ENCODE assay signal across 27 mouse cellular contexts in genomic region chr13:84753751-84754500, GRCm38 (mm10).
A peak's percentile ranks its signal among the peaks of the same experiment; 100 is the strongest.
DNase-seq lines count a peak whose midpoint lies in the region; ATAC-seq and TF ChIP-seq lines count a peak whose summit lies in the region.
"Had no signal": no experiment of that assay in that cellular context is flagged by ENCODE, and none has a peak within 500 bp of the region (broad histone marks: within the 10 kb centered on the region; RNA-seq: fewer than 3 reads in every experiment).

No protein-coding gene starts in this region.

- no peak for TF ChIP-seq CTCF in left cerebral cortex, adult 2 months (IDR thresholded peaks at IDR 0.05)
- no peak for TF ChIP-seq CTCF in cortical plate, adult 2 months (IDR thresholded peaks at IDR 0.05; ENCODE audit: extremely low read depth, insufficient read depth, low read length)
- TF ChIP-seq CTCF in olfactory bulb, adult 2 months (IDR thresholded peaks at IDR 0.05; ENCODE audit: insufficient read depth, low read depth, low read length): no peak

- no peak for DNase-seq in left cerebral cortex, adult 2 months (ENCODE audit: extremely low spot score in 1 of 2, low spot score in 2 of 2)
- DNase-seq in left cerebral cortex, postnatal 10 days (ENCODE audit: extremely low spot score in 1 of 2, low spot score in 2 of 2): no peak
- DNase-seq: adrenal gland, postnatal 36 days; cerebellum, adult 11 months; gastrocnemius, postnatal 25 days; heart, adult 11 months; kidney, adult 9 months; kidney, postnatal 10 days; liver, postnatal 0 days; lung, postnatal 36 days had no signal

- H3K27me3 ChIP-seq in forebrain, embryonic 13.5 days: no peaks in the 10 kb centered on the region
- H3K27me3 ChIP-seq in intestine, embryonic 15.5 days (replicated peaks): no peaks in the 10 kb centered on the region
- H3K27me3 ChIP-seq: embryonic facial prominence, embryonic 15.5 days; heart, embryonic 15.5 days; limb, embryonic 13.5 days; megakaryocyte, embryonic 14.5 days; neural tube, embryonic 12.5 days had no signal

- peak overlapping the region; percentile 94 for H3K27ac ChIP-seq in left cerebral cortex, adult 2 months
- peak overlapping the region; percentile 81; the same call in 1 of the 2 replicates for H3K27ac ChIP-seq in cortical plate, adult 2 months (ENCODE audit: insufficient read depth, low read length)
- H3K27ac ChIP-seq in forebrain, embryonic 13.5 days: peak overlapping the region; percentile 88
- H3K27ac ChIP-seq in olfactory bulb, adult 2 months (ENCODE audit: insufficient read depth, low read depth, low read length): peak overlapping the region; percentile 82
- no peak overlapping the region for H3K27ac ChIP-seq in intestine, embryonic 15.5 days
- H3K27ac ChIP-seq: embryonic facial prominence, embryonic 10.5 days; embryonic facial prominence, embryonic 15.5 days; heart, embryonic 10.5 days; heart, embryonic 15.5 days; limb, embryonic 13.5 days; neural tube, embryonic 12.5 days had no signal

- peaks cover 8% of the 10 kb centered on the region; the same call in 1 of the 2 replicates for H3K4me1 ChIP-seq in cortical plate, adult 2 months (ENCODE audit: control insufficient read depth, insufficient read depth, low read length)
- peaks cover 55% of the 10 kb centered on the region for H3K4me1 ChIP-seq in forebrain, embryonic 13.5 days
- no peaks in the 10 kb centered on the region for H3K4me1 ChIP-seq in olfactory bulb, adult 2 months (ENCODE audit: control insufficient read depth, insufficient read depth, low read length)
- no peaks in the 10 kb centered on the region for H3K4me1 ChIP-seq in intestine, embryonic 15.5 days (replicated peaks)
- H3K4me1 ChIP-seq: embryonic facial prominence, embryonic 15.5 days; heart, embryonic 10.5 days; heart, embryonic 15.5 days; limb, embryonic 13.5 days; megakaryocyte, embryonic 14.5 days had no signal

- H3K36me3 ChIP-seq in forebrain, embryonic 13.5 days (ENCODE audit: poor library complexity, severe bottlenecking): no peaks in the 10 kb centered on the region
- no peaks in the 10 kb centered on the region for H3K36me3 ChIP-seq in intestine, embryonic 15.5 days
- H3K36me3 ChIP-seq: embryonic facial prominence, embryonic 10.5 days; embryonic facial prominence, embryonic 15.5 days; heart, embryonic 10.5 days; heart, embryonic 15.5 days; limb, embryonic 13.5 days; midbrain, embryonic 12.5 days; neural tube, embryonic 12.5 days had no signal

- H3K9me3 ChIP-seq in forebrain, embryonic 13.5 days (replicated peaks): no peaks in the 10 kb centered on the region
- no peaks in the 10 kb centered on the region for H3K9me3 ChIP-seq in intestine, embryonic 15.5 days
- H3K9me3 ChIP-seq: embryonic facial prominence, embryonic 10.5 days; embryonic facial prominence, embryonic 15.5 days; heart, embryonic 10.5 days; heart, embryonic 15.5 days; limb, embryonic 13.5 days; megakaryocyte, embryonic 14.5 days; midbrain, embryonic 12.5 days; neural tube, embryonic 12.5 days had no signal

- intact Hi-C loops in left cerebral cortex, adult 2 months (cut with DNase I): loop anchor here (5.0 kb wide), 1 partner anchor 127 kb away; no protein-coding TSS in a partner anchor
- intact Hi-C loops in left cerebral cortex, postnatal 10 days (cut with DNase I): loop anchor here (10.0 kb wide), 2 partner anchors 529 to 879 kb away; partner anchors contain the start of gene Tmem161b

- no peak for ATAC-seq in forebrain, embryonic 13.5 days
- no peak for ATAC-seq in megakaryocyte progenitor cell, adult 5-6 weeks (replicated peaks; ENCODE audit: poor library complexity)
- no peak for ATAC-seq in intestine, embryonic 15.5 days
- ATAC-seq: hindbrain, postnatal 0 days; intestine, embryonic 16.5 days; liver, postnatal 0 days had no signal

- no peak overlapping the region for H3K4me3 ChIP-seq in left cerebral cortex, adult 2 months
- H3K4me3 ChIP-seq in cortical plate, adult 2 months (ENCODE audit: insufficient read depth, low read length): no peak overlapping the region
- H3K4me3 ChIP-seq in forebrain, embryonic 13.5 days: no peak overlapping the region
- H3K4me3 ChIP-seq in olfactory bulb, adult 2 months (ENCODE audit: insufficient read depth, low read depth, low read length): no peak overlapping the region
- no peak overlapping the region for H3K4me3 ChIP-seq in intestine, embryonic 15.5 days (replicated peaks)
- H3K4me3 ChIP-seq: embryonic facial prominence, embryonic 10.5 days; embryonic facial prominence, embryonic 15.5 days; heart, embryonic 10.5 days; heart, embryonic 15.5 days; limb, embryonic 13.5 days; megakaryocyte, embryonic 14.5 days; midbrain, embryonic 12.5 days; myocyte; neural tube, embryonic 12.5 days had no signal

- H3K9ac ChIP-seq in forebrain, embryonic 13.5 days: no peak overlapping the region
- no peak overlapping the region for H3K9ac ChIP-seq in intestine, embryonic 15.5 days
- H3K9ac ChIP-seq: embryonic facial prominence, embryonic 15.5 days; heart, embryonic 15.5 days; limb, embryonic 13.5 days; liver, postnatal 0 days; midbrain, embryonic 12.5 days; neural tube, embryonic 12.5 days had no signal

- peak overlapping the region; percentile 1; the same call in 1 of the 2 replicates for H3K4me2 ChIP-seq in forebrain, embryonic 13.5 days
- H3K4me2 ChIP-seq in intestine, embryonic 15.5 days (replicated peaks): no peak overlapping the region
- H3K4me2 ChIP-seq: embryonic facial prominence, embryonic 15.5 days; heart, embryonic 15.5 days; limb, embryonic 13.5 days; liver, embryonic 11.5 days; midbrain, embryonic 12.5 days; neural tube, embryonic 12.5 days had no signal

- TF ChIP-seq POLR2A in cortical plate, adult 2 months (IDR thresholded peaks at IDR 0.05; ENCODE audit: extremely low read depth, insufficient read depth, low read length): no peak
- no peak for TF ChIP-seq POLR2A in olfactory bulb, adult 2 months (IDR thresholded peaks at IDR 0.05; ENCODE audit: insufficient read depth, low read depth, low read length)

- 23% methylated on average over 4 of the region's 4 CpGs for WGBS in forebrain, embryonic 13.5 days
- 23% methylated on average over 4 of the region's 4 CpGs for WGBS in olfactory bulb, adult 2 months
- 77% methylated on average over 4 of the region's 4 CpGs for WGBS in intestine, embryonic 15.5 days
